Mouse (Mus musculus): ENCODE measurements around the gene Nudt15.

Nudt15 gene

DNA sequence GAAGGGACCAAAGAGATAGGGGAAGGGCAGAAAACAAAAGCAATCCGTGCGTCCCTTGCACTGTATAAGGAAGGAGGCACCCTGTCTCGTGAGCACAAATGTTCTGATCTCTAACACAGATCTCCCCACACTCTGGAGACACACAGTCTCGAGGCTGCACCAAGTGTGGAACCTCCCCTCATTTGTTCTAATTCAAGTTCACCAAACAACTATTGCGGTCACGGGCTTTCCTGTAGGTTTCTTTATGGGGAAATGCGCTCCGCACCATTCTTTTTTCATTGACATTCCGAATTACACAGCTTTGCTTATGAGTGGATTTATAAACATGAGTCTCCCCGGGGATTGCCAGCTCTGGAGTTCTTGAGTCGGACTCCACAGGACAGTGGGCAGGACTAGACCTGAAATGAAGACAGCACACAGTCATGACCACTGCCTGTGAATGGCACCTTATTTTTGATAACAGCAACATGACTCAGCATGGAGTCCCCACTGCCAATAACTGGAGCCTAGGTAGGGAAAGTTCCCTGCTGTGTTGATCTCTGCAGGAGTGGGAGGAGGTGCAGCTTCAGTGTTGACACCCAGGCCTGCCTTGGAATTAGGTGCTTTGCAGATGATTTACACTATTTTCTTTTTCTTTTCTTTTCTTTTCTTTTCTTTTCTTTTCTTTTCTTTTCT, 40.2 kb downstream of the Nudt15 start:
- DNase-seq: no peak

DNA sequence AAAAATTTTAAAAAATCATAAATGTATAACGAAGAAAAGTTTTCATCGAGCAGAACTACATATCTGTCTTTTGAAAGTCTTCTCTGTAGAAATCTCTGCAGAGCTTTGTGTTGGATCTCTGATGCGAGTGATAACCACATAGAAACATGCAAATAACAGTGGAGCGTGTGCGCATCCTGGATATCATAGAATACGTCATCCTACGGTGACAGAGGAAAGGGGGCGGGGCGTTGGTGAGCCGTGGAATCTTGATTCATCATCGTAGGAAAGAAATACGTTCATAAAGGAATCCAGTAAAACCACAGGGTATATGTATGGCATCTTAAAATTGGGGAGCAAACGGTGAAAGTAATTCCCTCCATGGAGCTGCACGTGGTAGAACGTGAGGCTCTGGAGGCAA, 40.8 kb downstream of the Nudt15 start:
- no peak for DNase-seq

DNA sequence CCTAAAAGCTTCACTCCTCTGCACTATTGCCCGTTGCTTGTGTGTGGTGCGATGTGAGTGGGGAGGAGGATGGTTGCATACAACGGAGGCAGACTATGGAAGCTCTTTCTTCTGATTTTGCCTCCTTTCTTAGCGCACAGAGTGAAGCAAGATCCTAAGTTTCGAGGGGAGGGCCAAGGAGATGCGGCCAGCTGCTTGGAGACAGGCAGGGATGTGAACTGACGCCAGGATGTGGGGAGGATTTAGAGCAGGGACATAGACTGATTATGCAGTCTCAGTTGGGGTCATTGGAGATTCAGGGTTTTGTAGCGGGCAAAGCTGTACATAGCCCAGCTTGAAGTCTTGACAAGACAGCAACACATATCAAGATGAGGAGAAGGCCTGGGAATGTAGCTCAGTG, 41.8 kb downstream of the Nudt15 start:
- DNase-seq: no peak

DNA sequence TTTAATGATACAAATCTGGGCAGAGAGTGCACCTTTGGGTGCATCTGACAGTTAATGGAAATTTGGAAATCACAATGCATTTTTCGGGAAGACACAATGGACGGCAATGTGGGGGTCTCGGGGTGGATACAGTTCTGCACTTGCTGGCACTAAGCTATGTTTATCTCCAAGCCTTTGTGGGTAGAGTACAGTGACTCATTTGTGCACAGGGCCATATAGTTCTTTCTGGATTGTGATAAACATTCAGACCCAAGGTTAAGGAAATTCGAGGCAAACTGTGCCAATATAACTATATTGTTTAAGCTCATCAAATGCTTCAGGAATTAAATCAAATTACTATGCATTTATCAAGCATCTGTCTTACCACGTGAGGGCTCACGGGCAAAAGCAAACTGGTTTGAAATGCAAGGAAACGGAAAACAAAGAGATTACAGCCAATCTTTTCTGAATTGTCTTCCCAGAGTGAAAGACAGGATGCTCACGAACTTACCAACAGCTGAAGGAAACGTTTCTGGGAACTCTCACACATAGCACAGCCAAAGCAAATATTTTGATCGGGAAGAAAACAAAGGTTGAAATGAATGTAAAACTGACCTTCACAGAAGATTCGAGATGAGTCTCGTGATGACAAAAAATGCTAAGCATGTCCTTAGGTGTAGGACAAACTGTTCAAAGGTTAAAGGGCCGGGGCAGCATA, 44.7 kb downstream of the Nudt15 start:
- DNase-seq: no peak

DNA sequence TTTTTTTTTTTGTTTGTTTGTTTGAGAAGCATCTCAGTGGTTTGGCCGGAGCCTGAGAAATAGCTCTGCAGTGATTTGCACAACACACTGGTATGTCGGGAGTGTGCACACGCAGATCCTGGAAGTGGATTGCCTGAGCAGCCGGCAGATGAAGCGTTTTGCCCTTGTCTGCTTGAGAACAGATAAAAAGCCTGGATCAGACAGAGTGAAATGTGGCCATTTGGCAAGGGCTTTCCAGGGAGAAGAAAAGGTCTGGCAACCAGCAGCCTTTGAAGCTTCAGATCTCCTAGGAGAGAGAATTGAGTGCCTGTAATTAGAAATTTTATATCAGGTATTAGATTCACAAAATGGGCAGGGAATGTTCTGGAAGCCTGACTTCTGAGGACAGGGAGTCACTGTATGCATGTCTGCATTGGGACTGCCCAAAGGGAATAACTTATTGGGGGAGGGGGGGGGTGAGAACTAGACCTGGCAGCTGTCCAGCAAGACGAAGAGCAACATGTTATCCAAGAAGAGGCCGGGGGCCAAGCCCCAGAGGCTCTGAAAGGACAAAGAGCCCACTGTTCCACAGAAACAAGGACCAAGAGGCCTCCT, 45.4 kb downstream of the Nudt15 start:
- peak; percentile 42 for DNase-seq

- no peak for DNase-seq
Measured at GRCm38 (mm10) chr14:73501721-73502120, 46.3 kb downstream of the Nudt15 start.

GRCm38 (mm10) chr14:73501283-73501682, 46.8 kb downstream of the Nudt15 start:
- no peak for DNase-seq

DNA sequence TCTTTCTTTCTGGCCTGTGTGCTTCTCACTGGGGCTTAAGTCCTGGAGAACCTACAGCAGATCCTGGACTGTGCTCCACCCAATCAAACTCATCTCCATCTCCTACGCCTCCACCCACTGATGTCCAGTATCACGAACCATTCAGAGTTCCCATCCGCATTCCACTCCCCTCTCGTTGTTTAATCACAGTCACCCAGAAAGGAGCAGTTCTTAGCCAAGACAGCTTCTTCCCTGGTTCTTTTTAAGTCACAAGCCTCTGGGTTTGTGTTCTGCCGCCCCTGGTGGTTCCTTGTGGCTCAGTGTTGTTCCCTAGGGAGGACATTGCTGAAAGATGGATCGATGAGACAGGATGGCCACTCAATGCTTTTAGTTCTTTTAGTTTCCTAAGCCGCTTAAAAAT, 52.3 kb downstream of the Nudt15 start:
- DNase-seq: no peak

- no peak for DNase-seq
Measured at GRCm38 (mm10) chr14:73494122-73494521, 53.9 kb downstream of the Nudt15 start.

GRCm38 (mm10) chr14:73493356-73493755, 54.7 kb downstream of the Nudt15 start:
- no peak for DNase-seq

DNA sequence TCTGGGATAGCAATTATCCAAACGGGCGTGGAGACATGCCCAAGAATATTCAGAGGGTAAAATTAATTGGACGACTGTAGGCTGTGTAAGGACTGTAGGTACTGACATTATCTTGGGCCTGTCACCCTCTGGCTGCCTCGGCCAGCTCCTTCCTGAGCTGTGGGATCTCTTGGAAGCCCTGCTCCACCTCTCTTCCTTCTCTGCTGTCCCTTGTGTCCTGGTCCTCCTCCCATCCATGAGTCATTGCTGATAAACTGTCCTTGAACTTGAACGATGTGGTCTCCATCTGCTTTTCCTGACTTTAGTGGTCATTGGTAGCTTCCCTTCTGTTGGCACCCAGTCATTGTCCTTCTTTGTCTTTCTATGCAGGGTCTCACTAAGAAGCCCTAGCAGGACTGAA, 61.4 kb downstream of the Nudt15 start:
- DNase-seq: no peak

GRCm38 (mm10) chr14:73484366-73485110, 63.5 kb downstream of the Nudt15 start:
- DNase-seq: no peak

DNA sequence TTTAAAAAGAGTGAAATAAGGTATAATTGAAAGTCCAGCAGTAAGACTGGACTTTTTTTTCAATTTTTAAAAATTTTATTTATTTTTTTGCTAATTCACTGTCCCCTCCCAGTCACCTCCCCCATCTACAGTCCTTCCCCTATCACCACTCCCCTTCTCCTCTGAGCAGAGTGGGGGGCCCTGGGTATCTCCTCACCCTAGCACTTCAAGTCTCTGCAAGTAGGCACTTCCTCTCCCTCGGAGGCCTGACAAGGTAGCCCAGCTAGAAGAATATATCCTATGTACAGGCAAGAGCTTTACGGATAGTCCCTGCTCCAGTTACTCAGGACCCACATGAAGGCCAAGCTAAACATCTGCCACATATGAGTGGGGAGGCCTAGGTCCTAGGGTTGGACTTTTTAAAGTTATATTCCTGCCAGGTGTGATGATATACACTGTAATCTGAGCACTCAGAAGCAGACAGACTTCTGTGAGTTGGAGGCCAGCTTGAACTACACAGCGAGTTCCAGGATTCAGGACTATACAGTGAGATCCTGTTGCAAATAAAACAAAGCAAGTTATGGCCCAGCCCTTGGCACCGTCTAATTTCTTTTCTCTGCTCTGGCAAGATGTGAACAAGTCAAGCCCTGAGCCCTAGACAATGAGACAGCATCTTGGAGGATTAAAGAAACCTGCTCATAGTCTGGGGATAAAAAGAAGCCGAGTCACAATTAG, 64.4 kb downstream of the Nudt15 start:
- no peak for DNase-seq

GRCm38 (mm10) chr14:73479771-73480170, 68.3 kb downstream of the Nudt15 start:
- DNase-seq: no peak

GRCm38 (mm10) chr14:73478321-73478720, 69.7 kb downstream of the Nudt15 start:
- no peak for DNase-seq

- DNase-seq: no peak
Measured at GRCm38 (mm10) chr14:73477077-73477476, 71.0 kb downstream of the Nudt15 start.

DNA sequence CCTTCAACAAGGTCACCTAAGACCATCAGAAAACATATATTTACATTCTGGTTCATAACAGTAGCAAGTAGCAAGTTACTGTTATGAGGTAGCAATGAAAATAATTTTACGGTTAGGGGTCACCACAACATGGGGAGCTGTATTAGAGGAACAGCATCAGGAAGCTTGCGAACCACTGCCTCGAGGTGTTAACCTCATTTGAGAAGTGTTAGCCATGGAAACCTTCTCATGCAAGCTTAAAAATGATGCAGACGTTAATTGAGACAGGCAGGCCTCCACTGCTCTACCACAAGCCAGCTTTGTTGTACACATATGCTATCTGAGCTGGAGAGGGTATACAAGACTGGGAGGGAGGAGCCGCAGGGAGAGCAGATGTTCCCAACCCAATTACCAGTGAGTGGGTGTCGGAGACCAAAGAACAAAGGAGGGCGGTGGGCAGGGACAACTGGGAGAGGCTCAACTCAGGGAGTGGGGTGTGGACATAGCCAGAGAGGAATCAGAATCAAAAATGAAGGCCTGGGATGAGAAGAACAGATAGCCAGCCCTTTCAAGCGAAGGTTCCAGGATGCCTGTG, 71.6 kb downstream of the Nudt15 start:
- no peak for DNase-seq

- no peak for DNase-seq
Measured at GRCm38 (mm10) chr14:73475506-73475905, 72.5 kb downstream of the Nudt15 start.

DNA sequence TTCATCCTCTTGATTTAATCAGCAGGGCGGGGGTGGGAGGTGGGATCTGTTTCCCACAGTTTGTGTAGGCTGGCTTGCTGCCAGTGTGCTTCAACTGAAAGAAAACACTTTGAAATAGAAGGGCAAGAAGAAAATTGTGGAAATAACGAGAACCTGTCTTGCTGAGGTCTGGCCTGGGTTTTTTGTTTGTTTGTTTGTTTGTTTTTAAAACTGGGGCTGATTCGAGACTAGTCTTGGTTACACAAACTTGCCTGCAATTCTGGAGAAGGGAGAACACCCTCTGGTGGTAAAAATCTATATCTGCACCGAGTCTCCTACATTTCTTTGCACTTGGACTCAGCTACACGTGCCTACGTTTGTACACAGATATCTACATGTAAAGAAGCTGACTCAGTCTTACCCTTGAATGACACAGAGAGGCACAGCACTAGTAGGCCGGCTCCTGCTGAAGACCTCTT, 73.4 kb downstream of the Nudt15 start:
- peak; percentile 67 for DNase-seq

DNA sequence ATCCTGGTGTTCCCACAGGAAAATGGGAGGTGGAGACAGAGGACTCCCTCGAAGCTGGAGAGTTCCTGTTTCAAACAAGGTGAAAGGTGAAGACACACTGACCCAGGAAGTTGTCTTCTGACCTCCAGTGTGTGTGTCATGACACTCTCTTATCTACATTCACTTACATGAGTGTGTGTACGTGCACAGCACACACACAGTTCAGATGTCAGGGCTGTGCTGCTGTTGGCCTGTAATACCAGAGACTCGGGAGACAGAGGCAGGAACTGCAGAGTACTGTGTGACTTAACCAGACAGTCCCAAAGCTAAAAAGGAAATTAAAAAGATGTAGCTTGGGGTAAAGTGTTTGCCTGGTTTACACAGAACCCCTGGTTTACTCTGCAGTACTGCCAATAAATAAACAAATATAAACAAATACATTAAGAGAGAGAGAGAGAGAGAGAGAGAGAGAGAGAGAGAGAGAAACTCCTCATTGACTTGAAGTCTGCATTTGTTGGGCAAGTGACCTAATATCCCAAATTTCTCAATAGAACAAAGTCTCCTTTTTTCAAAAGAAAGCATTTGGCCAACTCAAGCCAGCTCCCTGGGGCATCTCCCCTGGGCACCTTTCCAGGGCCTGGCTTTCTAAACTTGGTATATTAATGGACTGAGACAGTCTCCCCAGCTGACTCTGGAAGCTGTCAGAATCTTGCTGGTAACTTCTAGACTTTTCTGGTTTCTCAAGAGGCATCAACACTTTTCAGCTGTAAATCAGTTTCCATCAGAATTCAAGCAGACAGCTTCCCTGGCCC, 74.2 kb downstream of the Nudt15 start:
- peak; percentile 33 for DNase-seq

DNA sequence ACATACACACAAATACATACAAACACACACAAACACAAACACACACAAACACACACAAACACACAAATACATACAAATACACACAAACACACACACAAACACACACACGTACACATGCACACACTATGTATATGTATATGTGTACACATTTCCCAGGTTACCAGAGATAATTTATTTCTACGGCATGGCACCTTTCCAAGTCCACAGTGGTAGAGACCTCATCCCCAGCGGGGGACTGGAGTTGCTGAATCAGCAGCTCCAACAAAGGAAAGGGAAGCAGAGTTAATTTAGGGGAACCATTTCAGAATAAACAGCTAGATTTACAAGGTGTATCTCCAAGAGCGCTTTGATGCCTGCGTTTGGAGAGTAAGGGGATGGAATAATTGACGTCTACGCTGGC, 75.8 kb downstream of the Nudt15 start:
- no peak for DNase-seq

DNA sequence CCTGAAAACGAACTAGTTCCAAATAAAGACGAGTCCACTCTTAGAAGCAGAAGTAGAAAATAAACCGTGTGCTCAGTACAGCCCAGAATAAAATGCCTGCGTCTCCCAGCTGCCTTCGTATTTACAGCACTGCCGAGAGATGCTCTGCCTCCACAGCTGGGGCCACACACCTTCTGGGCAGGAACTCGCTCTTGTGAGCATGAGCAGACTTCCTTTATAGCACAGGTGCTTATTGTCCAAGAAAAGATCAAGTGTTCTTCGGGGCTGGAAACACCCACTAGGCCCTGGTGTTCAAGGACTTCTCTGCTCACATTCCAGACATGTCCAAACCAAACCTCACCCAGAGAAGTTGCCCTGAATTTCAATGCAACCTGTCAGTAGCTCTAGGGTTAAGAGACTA, 77.4 kb downstream of the Nudt15 start:
- no peak for DNase-seq

Measured in right cerebral cortex, postnatal 14 days (tissue).